Mouse (Mus musculus): Measurements from ENCODE around the gene Gm13539.
"Not testable (repeated sequence)": the region's sequence is repeated elsewhere in the genome, so short reads cannot be mapped to it uniquely, and the experiment has no call there.

Gm13539 gene

DNA sequence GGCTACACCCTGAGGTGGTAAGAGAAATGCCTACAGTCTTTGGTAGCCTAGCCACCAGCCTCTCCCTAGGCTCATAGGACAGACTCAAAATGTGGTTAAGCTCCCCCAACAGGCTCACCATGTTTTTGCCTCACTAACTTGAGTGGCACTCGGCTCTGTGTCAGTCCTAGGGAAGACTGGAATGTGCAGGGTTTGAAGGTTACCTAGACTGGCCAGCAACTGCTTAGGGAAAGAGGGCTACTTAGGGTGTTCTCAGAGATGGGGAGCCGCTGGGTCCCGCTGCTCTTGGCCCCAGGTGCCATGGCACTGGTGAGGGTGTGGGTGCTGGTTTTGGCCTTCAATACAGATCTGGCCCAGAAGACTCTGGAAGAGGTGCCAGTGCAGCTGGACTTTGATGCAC is at the start of gene Gm13539:
Gene Gm13539, plus strand, starts transcription at position 301 of the 400 bp plus-strand sequence.
- DNase-seq (ENCODE audit: extremely low spot score, low spot score), result no peak

DNA sequence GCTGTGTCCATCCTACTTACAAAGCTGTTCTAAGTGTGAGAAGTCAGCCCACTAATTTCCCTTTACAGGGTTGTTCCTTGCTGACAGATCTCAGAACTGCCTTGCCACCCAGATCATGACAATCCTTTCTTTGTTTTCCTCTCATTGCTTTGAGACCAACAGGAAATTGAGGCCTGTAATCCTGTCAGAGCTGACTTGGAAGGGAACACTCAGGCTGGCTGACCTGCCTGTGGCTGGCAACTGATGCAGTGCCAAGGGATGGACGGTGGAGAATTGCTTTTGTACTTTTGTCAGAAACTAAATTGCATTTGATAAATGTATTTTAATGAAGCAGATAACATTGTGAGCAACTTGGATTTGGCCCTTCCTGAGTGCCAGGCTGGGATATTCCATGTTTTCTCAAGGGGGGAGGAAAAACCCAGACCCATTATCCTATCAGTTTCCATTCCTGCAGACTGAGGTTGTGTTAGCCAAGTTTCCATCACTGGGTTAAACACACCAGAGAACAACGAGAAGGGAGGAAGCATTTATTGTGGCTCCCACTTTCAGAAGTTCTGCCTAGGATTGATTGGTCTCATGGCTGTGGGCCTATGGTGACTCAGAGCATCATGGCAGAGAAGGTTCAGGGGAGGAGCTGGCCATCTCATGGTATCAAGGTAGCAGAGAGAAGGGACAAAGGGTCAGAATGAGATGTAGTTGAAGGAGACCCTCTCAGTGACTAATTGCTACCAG is 48.7 kb upstream of the Gm13539 start:
- DNase-seq (ENCODE audit: extremely low spot score, low spot score), result no peak

DNA sequence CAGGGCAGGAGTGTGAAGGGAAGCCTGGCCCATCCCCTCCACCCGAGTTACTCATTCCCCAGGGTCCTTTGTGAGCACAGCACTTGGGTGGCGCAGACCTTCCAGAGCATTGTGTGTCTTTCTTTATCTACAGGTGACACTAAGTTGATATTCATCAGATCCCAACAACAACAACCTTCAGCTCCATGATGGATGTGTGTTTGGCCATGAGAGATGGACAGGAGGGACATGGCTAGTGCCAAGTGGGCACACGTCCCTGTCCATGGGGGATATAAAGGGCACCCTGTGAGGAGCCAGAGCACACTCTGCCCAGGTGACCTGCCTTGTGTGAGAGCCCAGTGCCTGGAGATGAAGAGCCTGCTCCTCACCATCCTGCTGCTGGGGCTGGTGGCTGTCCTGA is 45.3 kb upstream of the Gm13539 start, which contains the start of gene Obp2b:
Gene Obp2b, plus strand, starts transcription at position 301 of the 400 bp plus-strand sequence.
- not testable (repeated sequence) for DNase-seq (ENCODE audit: extremely low spot score, low spot score)

DNA sequence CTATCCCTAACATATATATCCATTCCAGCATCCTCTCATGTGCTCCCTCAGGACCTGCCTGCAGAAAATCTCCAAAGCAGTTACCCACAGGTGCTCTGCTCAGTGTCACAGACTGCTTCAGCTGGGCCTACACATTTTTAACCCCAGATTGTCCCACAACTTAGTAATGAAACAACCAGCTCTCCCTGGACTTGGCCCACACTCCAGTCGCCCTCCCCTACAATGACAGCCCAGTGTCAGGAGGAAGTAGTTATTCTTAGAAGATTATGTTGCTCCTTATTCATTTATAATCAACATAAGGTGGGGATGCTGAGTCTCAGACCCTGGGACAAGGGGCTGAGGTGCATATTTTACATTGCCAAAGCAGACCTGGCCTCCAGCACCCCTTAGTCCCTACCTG is 40.4 kb upstream of the Gm13539 start:
- no peak for DNase-seq (ENCODE audit: extremely low spot score, low spot score)

DNA sequence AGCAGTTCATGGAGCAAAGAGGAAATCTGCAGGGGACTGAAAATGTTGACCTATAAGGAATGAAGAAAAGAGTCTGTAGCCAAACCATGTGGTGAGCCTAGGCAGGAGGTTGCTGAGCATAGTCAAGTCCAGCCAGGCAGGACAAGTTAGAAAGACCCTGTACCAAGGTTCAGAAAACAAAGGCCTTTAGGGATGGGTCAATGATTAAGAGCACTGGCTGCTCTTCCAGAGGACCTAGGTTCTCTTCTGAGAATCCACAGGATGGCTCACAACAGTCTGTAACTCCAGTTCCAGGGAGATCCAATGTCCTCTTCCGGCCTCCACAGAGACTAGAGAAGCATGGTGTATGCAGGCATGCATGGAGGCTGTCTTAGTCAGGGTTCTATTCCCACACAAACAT is 27.9 kb upstream of the Gm13539 start:
- no peak for DNase-seq (ENCODE audit: extremely low spot score, low spot score)

DNA sequence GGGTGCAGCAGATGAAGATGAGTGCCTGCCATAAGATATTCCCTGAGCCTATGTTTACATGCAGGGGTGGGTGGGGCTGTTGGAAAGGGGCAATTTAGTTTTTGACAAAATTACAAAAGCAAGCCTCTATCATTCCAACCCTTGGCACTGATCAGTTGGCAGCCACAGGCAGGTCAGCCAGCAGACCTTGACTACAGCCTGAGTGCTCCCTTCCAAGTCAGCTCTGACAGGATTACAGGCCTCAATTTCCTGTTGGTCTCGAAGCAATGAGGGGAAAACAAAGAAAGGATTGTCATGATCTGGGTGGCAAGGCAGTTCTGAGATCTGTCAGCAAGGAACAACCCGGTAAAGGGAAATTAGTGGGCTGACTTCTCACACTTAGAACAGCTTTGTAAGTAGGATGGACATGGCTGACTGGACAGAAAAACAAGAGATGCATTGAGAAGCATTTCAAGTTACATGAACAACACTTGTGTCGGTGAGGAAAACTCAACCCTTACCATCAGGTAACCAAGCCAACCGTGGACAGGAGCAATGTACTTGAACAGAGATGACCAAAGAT is 23.9 kb upstream of the Gm13539 start:
- no peak for DNase-seq (ENCODE audit: extremely low spot score, low spot score)

DNA sequence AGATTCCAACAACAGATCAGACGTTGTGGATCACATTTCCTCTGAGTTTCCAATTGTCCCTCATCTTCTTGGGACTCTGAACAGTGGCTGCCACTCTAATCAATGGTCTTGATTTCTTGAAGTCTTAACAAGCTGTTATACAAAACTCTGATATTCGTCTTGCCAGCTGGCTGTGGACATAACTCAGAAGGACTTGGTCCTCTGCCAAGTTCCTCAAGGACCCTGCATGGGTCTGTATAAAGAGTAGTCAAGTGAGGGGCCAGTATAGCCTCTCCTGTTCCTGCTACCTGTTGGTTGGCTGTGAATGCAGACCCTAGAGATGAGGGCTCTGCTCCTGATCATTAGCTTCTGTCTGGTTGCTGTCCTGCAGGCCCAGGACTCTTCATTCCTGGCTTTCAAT is 16.8 kb upstream of the Gm13539 start, which contains the start of gene Lcn3:
Gene Lcn3, plus strand, starts transcription at position 301 of the 400 bp plus-strand sequence.
- DNase-seq (ENCODE audit: extremely low spot score, low spot score), result no peak

DNA sequence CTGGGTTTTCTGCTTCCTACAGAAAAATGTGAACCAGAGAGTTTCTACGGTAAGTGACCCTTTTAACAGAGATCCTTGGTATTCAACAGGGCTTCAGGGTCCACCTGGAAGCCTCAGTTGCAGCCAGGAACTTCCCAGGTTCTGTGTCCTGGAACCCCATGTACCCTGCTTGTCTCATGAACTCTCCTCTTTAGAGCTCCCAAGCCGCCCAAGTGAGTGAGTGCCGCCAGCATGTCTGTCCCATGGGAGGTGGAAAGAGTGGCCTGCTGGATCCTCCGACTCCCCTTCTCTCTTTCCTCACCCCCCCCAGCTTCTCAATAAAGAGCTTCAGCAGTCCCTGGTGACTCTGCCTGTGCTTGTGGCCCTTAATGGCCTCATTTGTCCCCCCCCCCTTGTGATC is 14.3 kb upstream of the Gm13539 start:
- no peak for DNase-seq (ENCODE audit: extremely low spot score, low spot score)

DNA sequence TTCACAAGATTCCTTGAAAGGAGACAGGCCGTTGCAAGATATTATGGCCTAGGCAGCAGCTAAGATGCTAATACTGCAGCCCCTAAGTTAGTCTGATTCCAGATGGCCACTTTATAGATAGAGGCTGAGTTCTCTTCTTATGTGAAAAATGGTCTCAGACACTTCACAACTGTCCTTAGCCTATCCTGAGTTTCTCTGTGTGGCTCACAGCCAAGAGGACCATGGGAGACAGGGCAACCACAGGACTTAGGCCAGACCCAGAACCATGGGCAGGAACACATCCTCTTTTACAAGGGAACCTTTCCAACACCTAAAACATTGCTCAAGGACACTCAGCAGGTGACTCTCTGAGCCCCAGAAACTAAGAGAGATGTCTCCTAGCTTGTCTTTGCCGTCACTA is 8.6 kb upstream of the Gm13539 start:
- no peak for DNase-seq (ENCODE audit: extremely low spot score, low spot score)

DNA sequence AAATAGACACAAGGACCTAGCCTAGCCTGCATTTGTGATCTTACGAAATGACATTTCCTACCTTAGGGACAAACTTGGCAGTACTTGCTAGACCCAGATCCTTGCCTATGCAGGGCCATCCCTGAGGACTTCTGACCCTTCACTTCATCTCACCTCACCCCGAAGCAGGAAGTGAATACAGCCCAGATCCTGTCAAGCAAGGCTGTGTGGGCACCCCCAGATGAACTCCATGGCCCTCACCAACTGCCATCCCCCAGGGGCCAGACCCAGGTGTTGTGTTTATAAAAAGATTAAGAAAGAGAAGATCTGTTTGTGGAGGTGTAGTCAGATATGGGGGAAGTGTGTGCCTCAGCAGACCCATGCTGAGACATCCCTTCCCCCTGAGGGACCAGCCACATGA is 7.4 kb upstream of the Gm13539 start:
- DNase-seq (ENCODE audit: extremely low spot score, low spot score), result no peak

DNA sequence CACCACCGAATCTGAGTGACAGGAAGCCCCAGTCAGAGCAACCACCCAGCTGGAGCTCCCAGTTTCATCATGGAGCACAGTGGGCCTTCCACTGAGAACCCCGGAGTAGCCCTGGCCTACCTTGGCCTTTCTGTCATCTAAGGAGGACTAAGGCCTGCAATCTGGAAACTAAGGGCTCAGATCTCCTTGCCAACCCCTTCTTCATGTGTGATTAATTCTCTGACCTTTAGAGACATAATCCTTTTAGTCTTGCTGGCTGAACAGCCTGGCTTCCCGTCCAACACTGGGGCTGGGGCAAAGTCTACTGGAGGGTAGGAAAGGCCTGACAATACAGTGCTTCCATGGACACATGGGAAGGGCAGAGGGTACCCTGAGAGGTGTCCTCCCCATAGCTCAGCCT is 6.1 kb upstream of the Gm13539 start:
- no peak for DNase-seq (ENCODE audit: extremely low spot score, low spot score)

DNA sequence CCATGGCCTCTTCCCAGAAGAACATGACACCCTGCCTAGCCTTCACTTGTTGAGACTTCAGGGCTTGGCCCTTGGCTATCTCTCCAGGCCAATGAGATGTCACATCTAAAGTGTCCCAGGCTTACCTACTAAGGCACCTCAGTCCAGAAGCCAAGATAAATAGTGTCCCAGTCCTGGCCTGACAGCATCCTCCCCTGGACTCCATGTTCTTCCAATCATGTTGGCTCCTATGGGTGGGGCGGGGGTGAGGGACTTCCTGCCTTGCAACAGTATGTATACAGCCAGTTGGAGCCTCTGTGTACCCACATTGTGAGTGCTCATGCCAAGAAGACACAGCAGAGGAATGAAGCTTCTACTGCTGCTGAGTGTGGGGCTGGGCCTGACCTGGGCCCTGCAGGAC is 5.3 kb upstream of the Gm13539 start, which contains the start of gene Lcn11:
Gene Lcn11, plus strand, starts transcription at position 301 of the 400 bp plus-strand sequence.
- DNase-seq (ENCODE audit: extremely low spot score, low spot score), result no peak

DNA sequence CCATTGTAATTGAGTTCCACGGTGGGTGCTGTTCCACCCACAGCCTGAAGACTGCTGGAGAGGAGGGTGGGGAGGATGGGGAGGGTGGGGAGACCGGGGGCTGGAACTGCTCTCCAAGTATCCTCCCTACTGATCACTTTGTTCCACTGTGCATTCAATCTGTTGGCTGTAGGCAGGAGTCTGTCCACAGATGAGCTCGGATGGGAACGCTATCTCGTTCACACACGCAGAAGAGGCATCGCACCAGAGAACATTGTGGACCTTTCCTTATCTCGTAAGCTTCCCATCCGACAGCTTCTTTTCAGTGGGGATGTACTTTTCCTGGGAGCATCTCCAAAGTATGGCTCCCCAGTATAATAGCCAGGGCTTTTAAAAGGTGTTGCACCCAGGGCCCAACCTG is 3.0 kb upstream of the Gm13539 start:
- no peak for DNase-seq (ENCODE audit: extremely low spot score, low spot score)

DNA sequence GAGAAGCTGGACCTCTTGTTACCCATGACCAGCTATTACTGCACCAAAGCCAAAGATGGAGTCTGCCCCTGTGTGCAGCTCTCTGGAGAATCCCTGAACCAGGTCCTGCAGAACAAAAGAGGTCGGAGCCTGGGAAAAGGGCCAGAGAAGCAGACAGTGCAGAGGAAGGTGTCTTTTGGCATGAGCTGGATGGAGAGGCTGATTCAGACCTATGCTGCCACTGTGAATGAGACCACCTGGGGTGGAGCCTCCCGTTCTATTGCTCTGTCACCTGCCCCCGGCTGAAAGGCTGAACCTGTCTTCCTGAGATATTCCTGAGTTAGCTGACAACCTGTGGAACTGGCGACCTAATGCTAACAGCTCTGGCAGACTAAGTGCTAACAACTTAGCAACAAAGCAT is 1.1 kb upstream of the Gm13539 start:
- DNase-seq (ENCODE audit: extremely low spot score, low spot score), result no peak

DNA sequence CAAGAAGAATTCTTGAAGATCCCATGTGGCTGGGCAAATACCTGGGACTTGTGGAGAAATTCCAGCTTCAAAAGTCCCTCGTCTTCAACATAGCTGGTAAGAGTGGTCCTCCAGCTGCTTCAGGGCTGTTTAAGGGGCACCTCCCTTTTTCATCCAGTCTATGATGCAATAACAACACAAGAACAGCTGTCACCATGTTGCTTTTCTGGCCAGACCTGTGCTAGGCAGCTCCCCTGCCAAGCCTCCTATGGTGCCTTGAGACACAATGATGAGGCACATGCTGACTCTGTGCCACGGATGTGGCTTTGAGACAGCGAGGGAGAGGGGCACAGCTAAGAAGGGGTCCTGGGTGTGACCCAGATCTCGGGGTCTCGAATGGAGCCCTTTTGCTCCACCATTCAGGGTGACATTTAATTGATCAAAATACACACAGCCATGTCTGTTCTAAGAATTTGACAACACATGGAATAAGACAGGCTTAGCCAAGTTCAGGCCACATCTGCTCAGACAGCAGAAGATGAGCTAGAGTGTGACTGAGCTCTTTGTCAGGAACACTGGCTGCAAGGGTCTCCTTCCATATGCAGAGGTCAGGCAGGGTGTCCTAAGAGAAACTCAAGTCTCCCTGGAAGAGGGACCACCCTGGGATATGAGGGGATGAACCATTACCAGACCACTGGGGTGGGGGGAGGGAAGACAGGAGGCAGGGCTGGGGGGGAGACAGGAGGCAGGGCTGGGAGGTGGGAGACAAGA is 3.7 kb downstream of the Gm13539 start:
- DNase-seq (ENCODE audit: extremely low spot score, low spot score), result no peak

DNA sequence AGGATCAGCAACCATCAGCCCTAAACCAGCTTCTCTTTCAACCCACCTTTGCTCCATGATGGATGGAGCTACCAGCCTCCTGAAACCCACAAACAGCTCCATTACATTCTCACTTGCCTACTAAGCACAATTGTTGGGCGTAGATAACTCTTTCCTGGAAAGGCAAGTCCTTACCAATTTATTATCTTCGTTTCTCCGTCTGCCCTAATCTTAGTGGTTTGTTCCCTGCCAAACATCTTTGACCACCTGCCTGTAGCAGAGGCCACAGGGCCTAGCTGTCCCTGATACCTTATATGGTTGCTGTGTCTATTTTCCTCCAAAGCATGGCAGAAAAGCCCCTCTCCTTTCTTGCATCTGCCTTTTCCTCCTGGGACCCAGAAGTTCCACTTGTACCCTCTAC is 7.0 kb downstream of the Gm13539 start:
- DNase-seq (ENCODE audit: extremely low spot score, low spot score), result no peak

DNA sequence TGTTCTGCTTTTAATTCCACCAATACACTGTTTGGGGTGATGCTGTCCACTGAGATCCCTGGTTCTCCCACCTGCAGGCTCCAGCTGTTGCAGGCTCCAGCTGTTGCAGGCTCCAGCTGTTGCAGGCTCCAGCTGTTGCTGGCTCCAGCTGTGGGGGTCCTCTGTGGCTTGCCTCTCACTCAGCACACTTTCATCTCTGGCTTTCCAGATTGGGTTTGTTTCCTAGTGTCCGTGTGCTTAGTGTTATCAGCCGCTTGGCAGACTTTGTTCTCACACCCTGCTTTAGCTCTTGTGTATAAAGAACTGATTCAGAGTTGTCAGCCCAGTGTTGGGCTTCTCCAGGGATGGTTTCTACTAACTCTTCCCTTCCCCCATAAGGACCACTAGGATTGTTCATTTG is 15.6 kb downstream of the Gm13539 start:
- no peak for DNase-seq (ENCODE audit: extremely low spot score, low spot score)

DNA sequence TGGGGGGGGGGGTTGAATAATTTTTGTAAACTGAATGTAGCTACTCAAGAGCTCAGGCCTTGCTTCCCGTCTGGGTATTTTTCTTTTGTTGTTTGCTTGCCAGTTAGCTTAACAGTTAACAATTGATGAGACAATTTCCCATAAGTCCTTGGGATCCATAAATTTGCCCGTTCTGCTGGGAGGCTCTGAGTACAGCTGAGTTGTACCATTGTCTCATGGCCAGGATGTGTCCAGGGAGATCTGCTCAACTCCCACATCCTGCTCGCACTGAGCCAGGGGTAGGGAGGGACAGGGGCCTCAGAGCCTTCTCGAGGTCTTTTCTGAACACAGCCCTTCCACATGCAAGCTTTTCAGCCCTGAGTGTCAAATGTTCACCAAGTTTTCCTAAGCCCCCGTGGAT is 16.0 kb downstream of the Gm13539 start:
- no peak for DNase-seq (ENCODE audit: extremely low spot score, low spot score)

DNA sequence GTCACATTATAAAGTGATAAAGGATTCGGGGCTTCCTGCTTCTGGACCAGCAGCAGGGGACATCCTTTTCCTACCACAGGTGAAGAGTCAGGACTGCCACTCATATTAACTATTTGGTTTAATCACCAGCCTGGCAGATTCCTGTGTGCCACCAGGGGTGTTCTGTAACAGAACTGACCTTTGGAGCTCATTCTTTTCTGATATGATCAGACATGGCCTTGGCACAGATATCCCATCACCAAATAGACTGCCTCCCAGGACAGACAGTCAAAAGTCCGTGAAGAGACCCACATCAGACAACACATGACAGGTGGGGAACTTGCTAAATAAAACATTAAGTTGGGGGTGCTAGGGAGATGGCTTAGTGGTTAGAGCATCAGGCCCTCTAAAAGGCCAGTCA is 29.7 kb downstream of the Gm13539 start:
- no peak for DNase-seq (ENCODE audit: extremely low spot score, low spot score)

DNA sequence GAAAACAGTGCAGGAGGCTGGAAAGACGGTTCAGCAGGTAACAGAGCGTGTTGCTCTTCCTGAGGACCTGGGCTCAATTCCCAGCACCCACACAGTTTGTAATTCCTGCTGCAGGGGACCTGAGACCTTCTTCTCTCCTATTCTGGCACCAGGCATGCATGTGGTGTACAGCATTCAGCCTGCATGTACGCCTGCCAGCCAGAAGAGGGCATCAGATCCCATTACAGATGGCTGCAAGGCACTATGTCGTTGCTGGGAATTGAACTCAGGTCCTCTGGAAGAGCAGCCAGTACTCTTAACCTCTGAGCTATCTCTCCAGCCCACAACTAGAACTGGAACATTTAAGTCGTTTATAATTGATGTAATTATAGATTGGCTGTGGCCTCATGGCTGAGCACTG is 31.3 kb downstream of the Gm13539 start:
- DNase-seq (ENCODE audit: extremely low spot score, low spot score), result no peak

DNA sequence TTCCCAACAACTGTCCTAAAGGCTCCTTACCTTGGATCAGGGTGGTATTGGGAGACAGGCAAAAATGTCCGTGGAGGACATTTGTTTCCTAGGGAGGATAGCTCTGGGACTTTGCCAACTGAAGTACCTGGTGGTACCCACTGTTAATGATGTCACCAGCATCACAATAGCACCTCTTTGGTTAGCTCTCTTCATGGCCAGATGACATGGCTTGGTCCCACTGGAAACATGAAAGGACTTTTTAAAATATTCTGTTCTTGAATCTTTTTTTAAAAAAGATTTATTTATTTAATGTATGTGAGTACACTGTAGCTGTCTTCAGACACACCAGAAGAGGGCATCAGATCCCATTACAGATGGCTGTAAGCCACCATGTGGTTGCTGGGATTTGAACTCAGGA is 33.7 kb downstream of the Gm13539 start, which contains the start of gene Glt6d1:
Gene Glt6d1, minus strand, starts transcription at position 101 of the 400 bp plus-strand sequence.
- not testable (repeated sequence) for DNase-seq (ENCODE audit: extremely low spot score, low spot score)

DNA sequence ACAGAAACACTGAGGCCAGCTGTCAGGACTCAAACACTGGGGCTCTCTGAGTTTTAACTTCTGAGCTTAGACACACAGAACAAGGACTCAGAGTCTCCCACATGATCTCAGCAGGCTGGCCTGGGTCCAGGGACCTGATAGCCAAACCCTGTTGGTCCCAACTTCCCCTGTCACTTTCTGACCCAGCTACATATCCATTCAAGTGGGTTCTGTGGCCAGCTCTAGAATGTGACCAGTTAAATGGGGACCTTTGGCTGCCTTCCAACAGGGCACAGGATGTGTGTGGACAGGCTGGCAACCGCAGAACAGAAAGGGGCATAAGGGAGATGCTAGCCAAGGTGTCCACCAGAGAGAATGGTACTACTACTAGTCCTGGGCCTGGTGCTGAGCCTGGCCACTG is 40.7 kb downstream of the Gm13539 start, which contains the start of gene Lcn9:
Gene Lcn9, plus strand, starts transcription at position 348 of the 400 bp plus-strand sequence.
- DNase-seq (ENCODE audit: extremely low spot score, low spot score), result no peak

Data from neural tube, embryonic 10.5 days (tissue).